Comparison of ENCODE assay signal across 8 mouse cellular contexts in genomic region chr4:116627359-116627716, GRCm38 (mm10). TPM values are rescaled to one million over a fixed set of nuclear protein-coding genes. Genes with fewer than 3 reads are reported as not detected.
A peak's percentile ranks its signal among the peaks of the same experiment; 100 is the strongest.
DNase-seq lines count a peak whose midpoint lies in the region; ATAC-seq and TF ChIP-seq lines count a peak whose summit lies in the region.

No protein-coding gene starts in this region.

- peak overlapping the region; percentile 83 for H3K27ac ChIP-seq in bone marrow macrophage, adult 2 months (ENCODE audit: insufficient read depth, low read depth, low read length)
- peak overlapping the region; percentile 97 for H3K27ac ChIP-seq in embryonic facial prominence, embryonic 15.5 days (replicated peaks)
- H3K27ac ChIP-seq in limb, embryonic 12.5 days = peak overlapping the region; percentile 95
- H3K27ac ChIP-seq in midbrain, embryonic 14.5 days (replicated peaks; ENCODE audit: low read depth, low read length) = peak overlapping the region; percentile 94
- peak overlapping the region; percentile 91 for H3K27ac ChIP-seq in spleen, adult 2 months (ENCODE audit: insufficient read depth, low read length)

- peak; percentile 97 to 98 for DNase-seq in B cell, adult 2 months
- peak; percentile 96 for DNase-seq in heart, adult 8-10 months (ENCODE audit: low spot score)
- peak; percentile 90 to 94 for DNase-seq in kidney, adult 8-10 months
- DNase-seq in midbrain, embryonic 14.5 days = peak; percentile 95
- peak; percentile 85 to 89 for DNase-seq in spleen, adult 2 months (ENCODE audit: low read depth in 1 of 2, low spot score in 2 of 2)

- peak overlapping the region; percentile 74 for H3K4me2 ChIP-seq in embryonic facial prominence, embryonic 15.5 days (replicated peaks)
- peak overlapping the region; percentile 62 for H3K4me2 ChIP-seq in limb, embryonic 12.5 days
- H3K4me2 ChIP-seq in midbrain, embryonic 14.5 days (ENCODE audit: low read length) = peak overlapping the region; percentile 57

- no peaks in the 10 kb centered on the region for H3K9me3 ChIP-seq in embryonic facial prominence, embryonic 15.5 days (replicated peaks)
- H3K9me3 ChIP-seq in limb, embryonic 12.5 days = no peaks in the 10 kb centered on the region
- no peaks in the 10 kb centered on the region for H3K9me3 ChIP-seq in midbrain, embryonic 14.5 days (ENCODE audit: control insufficient read depth, low read length)

- no peak for TF ChIP-seq CTCF in bone marrow macrophage, adult 2 months (IDR thresholded peaks at IDR 0.05; ENCODE audit: low read depth, low read length)
- TF ChIP-seq CTCF in spleen, adult 2 months (IDR thresholded peaks at IDR 0.05; ENCODE audit: extremely low read depth, insufficient read depth, insufficient read length, insufficient replicate concordance) = no peak

- peak; percentile 75; the same call in 1 of the 2 replicates for TF ChIP-seq POLR2A in bone marrow macrophage, adult 2 months (IDR thresholded peaks at IDR 0.05; ENCODE audit: borderline replicate concordance, low read depth, low read length)
- peak; percentile 81 for TF ChIP-seq POLR2A in spleen, adult 2 months (IDR thresholded peaks at IDR 0.05; ENCODE audit: low read depth, low read length)

- peak overlapping the region; percentile 100 for H3K4me3 ChIP-seq in bone marrow macrophage, adult 2 months (ENCODE audit: insufficient read depth, low read length)
- H3K4me3 ChIP-seq in embryonic facial prominence, embryonic 15.5 days (replicated peaks) = peak overlapping the region; percentile 100
- peak overlapping the region; percentile 82 for H3K4me3 ChIP-seq in limb, embryonic 12.5 days (replicated peaks)
- peak overlapping the region; percentile 100 for H3K4me3 ChIP-seq in midbrain, embryonic 14.5 days (replicated peaks; ENCODE audit: low read depth, low read length)
- peak overlapping the region; percentile 99 for H3K4me3 ChIP-seq in spleen, adult 2 months (ENCODE audit: extremely low read depth, insufficient read depth, insufficient read length)

- under 1% methylated on average over 13 of the region's 13 CpGs for WGBS in embryonic facial prominence, embryonic 15.5 days
- WGBS in limb, embryonic 12.5 days = 0% methylated on average over 13 of the region's 13 CpGs
- WGBS in midbrain, embryonic 14.5 days = 2% methylated on average over 13 of the region's 13 CpGs
- WGBS in spleen, adult 2 months = under 1% methylated on average over 13 of the region's 13 CpGs

- H3K27me3 ChIP-seq in embryonic facial prominence, embryonic 15.5 days = no peaks in the 10 kb centered on the region
- H3K27me3 ChIP-seq in limb, embryonic 12.5 days = no peaks in the 10 kb centered on the region
- H3K27me3 ChIP-seq in midbrain, embryonic 14.5 days (ENCODE audit: control insufficient read depth, insufficient read depth, low read length) = no peaks in the 10 kb centered on the region
- no peaks in the 10 kb centered on the region for H3K27me3 ChIP-seq in spleen, adult 2 months (ENCODE audit: control insufficient read depth, insufficient read depth, low read length)

- ATAC-seq in embryonic facial prominence, embryonic 15.5 days (ENCODE audit: insufficient number of reproducible peaks, low FRiP score, low TSS enrichment, low read depth) = peak; percentile 91
- ATAC-seq in limb, embryonic 12.5 days (ENCODE audit: insufficient number of reproducible peaks, insufficient read depth, low FRiP score, low TSS enrichment, low read depth) = peak; percentile 84
- peak; percentile 92 for ATAC-seq in midbrain, embryonic 14.5 days (ENCODE audit: low FRiP score, low TSS enrichment)

- peaks cover 3% of the 10 kb centered on the region; the same call in 1 of the 2 replicates for H3K36me3 ChIP-seq in embryonic facial prominence, embryonic 15.5 days
- H3K36me3 ChIP-seq in limb, embryonic 12.5 days = peaks cover 28% of the 10 kb centered on the region
- no peaks in the 10 kb centered on the region for H3K36me3 ChIP-seq in midbrain, embryonic 14.5 days (ENCODE audit: control insufficient read depth, insufficient read depth, low read length)
- no peaks in the 10 kb centered on the region for H3K36me3 ChIP-seq in spleen, adult 2 months (ENCODE audit: control insufficient read depth, insufficient read depth, low read length)

- H3K9ac ChIP-seq in embryonic facial prominence, embryonic 15.5 days = peak overlapping the region; percentile 83
- H3K9ac ChIP-seq in limb, embryonic 12.5 days (replicated peaks) = peak overlapping the region; percentile 84
- H3K9ac ChIP-seq in midbrain, embryonic 14.5 days (replicated peaks; ENCODE audit: low read length) = peak overlapping the region; percentile 70

- peaks cover 22% of the 10 kb centered on the region for H3K4me1 ChIP-seq in bone marrow macrophage, adult 2 months (ENCODE audit: control insufficient read depth, insufficient read depth, low read length)
- H3K4me1 ChIP-seq in embryonic facial prominence, embryonic 15.5 days = peaks cover 16% of the 10 kb centered on the region
- peaks cover 11% of the 10 kb centered on the region for H3K4me1 ChIP-seq in limb, embryonic 12.5 days (replicated peaks)
- peaks cover 18% of the 10 kb centered on the region for H3K4me1 ChIP-seq in midbrain, embryonic 14.5 days (ENCODE audit: control insufficient read depth, insufficient read depth, low read length)
- H3K4me1 ChIP-seq in spleen, adult 2 months (ENCODE audit: control insufficient read depth, insufficient read depth, insufficient read length) = peaks cover 4% of the 10 kb centered on the region; the same call in 1 of the 2 replicates

RNA-seq across cellular contexts. Expression of gene Nasp, which starts 0.4 kb away (rescaled TPM):
- 44.2 and 48.6 TPM in 2 replicates for polyA plus RNA-seq in bone marrow macrophage, adult 2 months (2012; ENCODE audit: insufficient read depth, insufficient read length, missing spikeins)
- 107 TPM in 2 replicates for polyA plus RNA-seq in embryonic facial prominence, embryonic 15.5 days (2015; fragmentation: Nextera tagmentation; extraction: Ambion mirVana)
- total RNA-seq in heart, adult 8-10 months (2022) = 10 to 100 TPM; 13.3 to 18.4 (median 16.0) TPM
- polyA plus RNA-seq in limb, embryonic 12.5 days (2016; fragmentation: Nextera tagmentation; extraction: Ambion mirVana) = 322 and 325 TPM in 2 replicates
- 94.4 and 110 TPM in 2 replicates for polyA plus RNA-seq in midbrain, embryonic 14.5 days (2014; fragmentation: Nextera tagmentation; extraction: Ambion mirVana)
- 2.0 and 2.6 TPM in 2 replicates for polyA plus RNA-seq in spleen, adult 2 months (2012; rRNA removed)

RNA-seq across cellular contexts. Expression of gene Akr1a1, which starts 24.1 kb away (rescaled TPM):
- polyA plus RNA-seq in bone marrow macrophage, adult 2 months (2012; ENCODE audit: insufficient read depth, insufficient read length, missing spikeins) = 1,749 and 1,754 TPM in 2 replicates
- polyA plus RNA-seq in embryonic facial prominence, embryonic 15.5 days (2015; fragmentation: Nextera tagmentation; extraction: Ambion mirVana) = 777 and 798 TPM in 2 replicates
- 100 to 1,000 TPM; 297 to 332 (median 327) TPM for total RNA-seq in heart, adult 8-10 months (2022)
- 634 and 637 TPM in 2 replicates for polyA plus RNA-seq in limb, embryonic 12.5 days (2016; fragmentation: Nextera tagmentation; extraction: Ambion mirVana)
- 638 and 660 TPM in 2 replicates for polyA plus RNA-seq in midbrain, embryonic 14.5 days (2014; fragmentation: Nextera tagmentation; extraction: Ambion mirVana)
- polyA plus RNA-seq in spleen, adult 2 months (2012; rRNA removed) = 246 and 290 TPM in 2 replicates

RNA-seq across cellular contexts. Expression of gene Ccdc17, which starts 30.9 kb away (rescaled TPM):
- polyA plus RNA-seq in bone marrow macrophage, adult 2 months (2012; ENCODE audit: insufficient read depth, insufficient read length, missing spikeins) = 5.5 and 6.0 TPM in 2 replicates
- polyA plus RNA-seq in embryonic facial prominence, embryonic 15.5 days (2015; fragmentation: Nextera tagmentation; extraction: Ambion mirVana) = 15.6 and 25.4 TPM in 2 replicates
- 1 to 10 TPM; 3.1 to 3.5 (median 3.3) TPM for total RNA-seq in heart, adult 8-10 months (2022)
- polyA plus RNA-seq in limb, embryonic 12.5 days (2016; fragmentation: Nextera tagmentation; extraction: Ambion mirVana) = 2.4 and 2.5 TPM in 2 replicates
- polyA plus RNA-seq in midbrain, embryonic 14.5 days (2014; fragmentation: Nextera tagmentation; extraction: Ambion mirVana) = 5.4 and 5.9 TPM in 2 replicates
- 9.4 and 10.8 TPM in 2 replicates for polyA plus RNA-seq in spleen, adult 2 months (2012; rRNA removed)

RNA-seq across cellular contexts. Expression of gene Prdx1, which starts 58.0 kb away (rescaled TPM):
- 2,298 and 2,420 TPM in 2 replicates for polyA plus RNA-seq in bone marrow macrophage, adult 2 months (2012; ENCODE audit: insufficient read depth, insufficient read length, missing spikeins)
- polyA plus RNA-seq in embryonic facial prominence, embryonic 15.5 days (2015; fragmentation: Nextera tagmentation; extraction: Ambion mirVana) = 1,053 and 1,174 TPM in 2 replicates
- total RNA-seq in heart, adult 8-10 months (2022) = 100 to 1,000 TPM; 475 to 641 (median 529) TPM
- polyA plus RNA-seq in limb, embryonic 12.5 days (2016; fragmentation: Nextera tagmentation; extraction: Ambion mirVana) = 1,153 and 1,285 TPM in 2 replicates
- polyA plus RNA-seq in midbrain, embryonic 14.5 days (2014; fragmentation: Nextera tagmentation; extraction: Ambion mirVana) = 378 and 430 TPM in 2 replicates
- 23.9 and 27.8 TPM in 2 replicates for polyA plus RNA-seq in spleen, adult 2 months (2012; rRNA removed)

Comparison
In these comparisons a context has a peak if more than half of its experiments do, and no peak if none do; other contexts are left out.
1. Peak in every context shown above with its lines: DNase-seq, ATAC-seq, H3K4me3 ChIP-seq and H3K27ac ChIP-seq.
2. RNA of gene Nasp, which starts 0.4 kb away (polyA plus RNA-seq): 322 to 325 TPM in limb, embryonic 12.5 days, 94.4 to 110 TPM in midbrain, embryonic 14.5 days, 107 TPM in embryonic facial prominence, embryonic 15.5 days and 44.2 to 48.6 TPM in bone marrow macrophage, adult 2 months; 2.0 to 2.6 TPM in spleen, adult 2 months; every median in the first group is over 10 times any median in the second.